Mouse (Mus musculus) C2C12 (cell line): Measurements from ENCODE around the gene Abcd3.

Experiments
- CTCF ChIP-seq: IDR thresholded peaks from one replicate; pipeline ENCODE4 v1.5.1; 2011; ENCODE audit not compliant: control insufficient read depth, insufficient read depth, insufficient read length
- FOSL1 ChIP-seq: IDR thresholded peaks from one replicate; pipeline ENCODE4 v1.8.0; 2011; ENCODE audit warnings: mild to moderate bottlenecking, low read length; ENCODE audit not compliant: poor library complexity, insufficient read depth, severe bottlenecking
- MAX ChIP-seq: IDR thresholded peaks from one replicate; pipeline ENCODE4 v1.6.1; 2011; ENCODE audit warnings: mild to moderate bottlenecking, control low read depth
- MYOD1 ChIP-seq: IDR thresholded peaks from one replicate; pipeline ENCODE4 v1.6.1; 2011; ENCODE audit warnings: low read depth; ENCODE audit not compliant: control insufficient read depth, insufficient read length
- USF1 ChIP-seq: IDR thresholded peaks from one replicate; pipeline ENCODE4 v1.6.1; 2011; ENCODE audit warnings: low read depth, mild to moderate bottlenecking, control low read depth, moderate library complexity

DNA sequence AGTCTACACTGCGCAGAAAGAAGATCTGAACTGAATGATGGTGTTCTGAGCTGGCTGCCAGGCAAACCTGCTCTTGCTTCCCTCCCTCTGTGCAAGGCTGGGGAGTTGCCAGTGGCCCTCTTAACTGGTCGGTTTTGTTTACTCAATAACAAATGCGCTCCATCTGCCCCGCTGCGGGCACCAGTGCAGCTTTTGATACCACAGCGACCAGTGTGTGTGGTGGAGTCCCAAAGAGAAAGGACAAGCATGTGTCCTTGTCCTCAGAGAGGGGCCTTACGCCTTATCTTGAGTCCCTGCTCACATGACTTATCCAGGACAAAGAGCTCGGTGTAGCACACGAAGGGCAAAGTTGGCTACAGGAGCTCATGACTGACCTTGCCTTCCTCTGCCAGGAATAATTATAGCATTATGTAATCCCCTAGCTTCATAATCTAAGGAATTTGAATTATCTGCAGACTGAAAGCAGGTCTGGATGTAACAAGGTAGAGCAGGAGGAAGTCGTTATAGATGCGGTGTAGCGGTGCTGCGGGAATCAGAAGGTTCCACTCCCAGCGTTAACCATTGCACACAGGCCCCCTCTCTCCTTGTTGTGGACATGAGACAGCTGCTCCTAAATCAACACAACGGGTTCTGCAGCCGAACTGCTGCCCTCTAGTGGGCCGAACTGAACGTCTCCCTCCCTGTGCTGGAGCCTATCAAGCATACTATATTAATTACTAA, 78.9 kb downstream of the Abcd3 start:
- peak; percentile 60 for TF ChIP-seq CTCF
- TF ChIP-seq USF1, result no peak
- no peak for TF ChIP-seq MAX
- TF ChIP-seq FOSL1, result no peak
- TF ChIP-seq MYOD1, result peak; percentile 52
